Mouse (Mus musculus): Measurements from ENCODE around the gene Osbpl10.

DNA sequence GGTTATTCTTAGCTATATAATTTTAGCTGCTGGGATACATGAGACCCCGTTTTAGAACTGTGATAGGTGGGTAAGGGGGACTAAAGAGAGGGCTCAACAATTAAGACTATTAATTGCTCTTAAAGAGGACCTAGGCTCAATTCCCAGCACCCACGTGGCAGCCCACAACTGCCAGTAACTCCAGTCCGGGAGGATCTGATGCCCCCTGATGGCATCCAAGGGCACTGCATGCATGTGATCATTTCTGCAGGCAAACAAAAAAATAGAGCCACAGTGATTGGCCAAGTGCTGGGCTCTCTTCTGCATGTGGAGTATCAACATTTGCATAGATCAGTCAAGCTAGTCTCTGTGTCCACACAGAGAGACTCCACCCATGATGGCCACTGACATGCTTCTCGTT is 96.8 kb downstream of the Osbpl10 start:
- TF ChIP-seq CTCF (IDR thresholded peaks at IDR 0.05; ENCODE audit: low read depth, low read length), result no peak
- TF ChIP-seq POLR2A (IDR thresholded peaks at IDR 0.05; ENCODE audit: insufficient read depth, low read length), result no peak

Measured in ES-Bruce4 (cell line).